Comparison of ENCODE assay signal across 9 mouse cellular contexts in genomic region chr13:13415120-13416006, GRCm38 (mm10). TPM values are rescaled to one million over a fixed set of nuclear protein-coding genes. Genes with fewer than 3 reads are reported as not detected.
DNase-seq lines count a peak whose midpoint lies in the region; ATAC-seq lines count a peak whose summit lies in the region.
"Not testable (repeated sequence)": the region's sequence is repeated elsewhere in the genome, so short reads cannot be mapped to it uniquely, and the experiment has no call there.
"Had no signal": no experiment of that assay in that cellular context is flagged by ENCODE, and none has a peak within 500 bp of the region (broad histone marks: within the 10 kb centered on the region; RNA-seq: fewer than 3 reads in every experiment).

No protein-coding gene starts in this region.

- H3K9ac ChIP-seq in intestine, embryonic 14.5 days (ENCODE audit: low read length); lung, embryonic 16.5 days (ENCODE audit: low read length): not testable (repeated sequence)

- not testable (repeated sequence) for H3K27ac ChIP-seq in intestine, embryonic 14.5 days (ENCODE audit: low read depth); lung, embryonic 16.5 days (ENCODE audit: low read length)

- H3K27me3 ChIP-seq in intestine, embryonic 14.5 days (replicated peaks; ENCODE audit: control insufficient read depth, insufficient read depth, low read length); lung, embryonic 16.5 days (ENCODE audit: control insufficient read depth, insufficient read depth, low read depth, low read length): not testable (repeated sequence)

- 36% methylated on average over 22 of the region's 23 CpGs for WGBS in intestine, embryonic 14.5 days
- WGBS in lung, embryonic 16.5 days = 29% methylated on average over 22 of the region's 23 CpGs

- 0 out of 2 replicates have a peak overlapping the region, but pooled peaks have one; percentile 20 for H3K4me2 ChIP-seq in intestine, embryonic 14.5 days (ENCODE audit: low read length)
- H3K4me2 ChIP-seq in lung, embryonic 16.5 days (ENCODE audit: low read depth, low read length) = peak overlapping the region; percentile 13; the same call in 1 of the 2 replicates

- not testable (repeated sequence) for H3K9me3 ChIP-seq in intestine, embryonic 14.5 days (ENCODE audit: control insufficient read depth, low read length); lung, embryonic 16.5 days (ENCODE audit: control insufficient read depth, low read length)

- ATAC-seq in granulocyte monocyte progenitor cell, adult 5-6 weeks (replicated peaks; ENCODE audit: poor library complexity, severe bottlenecking) = peak; percentile 83
- ATAC-seq in intestine, embryonic 14.5 days (replicated peaks; ENCODE audit: low FRiP score, low TSS enrichment, low read depth) = peak; percentile 75
- peak; percentile 68; the same call in 1 of the 2 replicates for ATAC-seq in lung, embryonic 16.5 days (ENCODE audit: low read depth)
- peak; percentile 67; the same call in 1 of the 2 replicates for ATAC-seq in neutrophil, adult 5-6 weeks (ENCODE audit: extremely low read depth, insufficient number of reproducible peaks, low FRiP score, poor library complexity, severe bottlenecking)

- H3K4me1 ChIP-seq in intestine, embryonic 14.5 days (replicated peaks; ENCODE audit: control insufficient read depth, insufficient read depth, low read length); lung, embryonic 16.5 days (replicated peaks; ENCODE audit: control insufficient read depth, insufficient read depth, low read length): not testable (repeated sequence)

- H3K36me3 ChIP-seq in intestine, embryonic 14.5 days (ENCODE audit: control insufficient read depth, insufficient read depth, low read length); lung, embryonic 16.5 days (ENCODE audit: control insufficient read depth, insufficient read depth, low read length): not testable (repeated sequence)

- peak; percentile 61 to 90 for DNase-seq in adrenal gland, adult (ENCODE audit: inconsistent age in 2 of 2, low spot score in 1 of 2)
- peak; percentile 32 for DNase-seq in embryo, embryonic 10 days (ENCODE audit: low spot score)
- peak; percentile 74 for DNase-seq in intestine, embryonic 14.5 days (ENCODE audit: low spot score)
- peak; percentile 37 to 48 for DNase-seq in layer of hippocampus, postnatal 36 days
- DNase-seq in urinary bladder, postnatal 14 days (ENCODE audit: low spot score) = peak; percentile 57

- not testable (repeated sequence) for H3K4me3 ChIP-seq in intestine, embryonic 14.5 days (ENCODE audit: low read depth, low read length); lung, embryonic 16.5 days (ENCODE audit: low read length)

RNA-seq across cellular contexts. Expression of gene Gpr137b, which starts 21.5 kb away (rescaled TPM):
- total RNA-seq in granulocyte monocyte progenitor cell, adult 5-6 weeks (2014; fragmentation: Nextera tagmentation) = not detected in 2 replicates
- 3.3 TPM in 1 of 2 replicates, not detected in the other for total RNA-seq in granulocyte monocyte progenitor cell, adult 5-6 weeks (2017)
- polyA plus RNA-seq in intestine, embryonic 14.5 days (2014; fragmentation: Nextera tagmentation; extraction: Ambion mirVana) = 8.2 and 10.0 TPM in 2 replicates
- total RNA-seq in layer of hippocampus, postnatal 36 days (2021) = 10 to 100 TPM; 21.0 to 24.0 TPM
- 14.2 and 18.9 TPM in 2 replicates for polyA plus RNA-seq in lung, embryonic 16.5 days (2015; fragmentation: Nextera tagmentation; extraction: Ambion mirVana)
- total RNA-seq in neutrophil, adult 5-6 weeks (2017) = 33.4 and 60.2 TPM in 2 replicates
- polyA plus RNA-seq: erythroblast, embryonic 14.5 days had no signal

RNA-seq across cellular contexts. Expression of gene Nid1, which starts 22.0 kb away (rescaled TPM):
- not detected in 2 replicates for total RNA-seq in granulocyte monocyte progenitor cell, adult 5-6 weeks (2014; fragmentation: Nextera tagmentation)
- total RNA-seq in granulocyte monocyte progenitor cell, adult 5-6 weeks (2017) = not detected in 2 replicates
- 70.7 and 80.6 TPM in 2 replicates for polyA plus RNA-seq in intestine, embryonic 14.5 days (2014; fragmentation: Nextera tagmentation; extraction: Ambion mirVana)
- 1 to 10 TPM; 5.4 to 6.4 TPM for total RNA-seq in layer of hippocampus, postnatal 36 days (2021)
- 165 and 167 TPM in 2 replicates for polyA plus RNA-seq in lung, embryonic 16.5 days (2015; fragmentation: Nextera tagmentation; extraction: Ambion mirVana)
- total RNA-seq in neutrophil, adult 5-6 weeks (2017) = 5.5 and 7.6 TPM in 2 replicates
- polyA plus RNA-seq: erythroblast, embryonic 14.5 days had no signal
